Mouse (Mus musculus) CH12.LX (cell line): ENCODE results near the gene Arpc5l. TPM values are rescaled to one million over a fixed set of nuclear protein-coding genes. Genes with fewer than 3 reads are reported as not detected.

Experiments used
- DNase-seq: peaks from one replicate; pipeline ENCODE4 v3.0.0-alpha.2; 2013; ENCODE audit errors: extremely low read depth
- H3K27ac ChIP-seq: 2 replicates; pipeline ENCODE4 v1.5.1; 2012; ENCODE audit warnings: low read depth, mild to moderate bottlenecking, control low read depth, moderate library complexity; ENCODE audit not compliant: insufficient read depth
- H3K27me3 ChIP-seq: replicated peaks from 2 replicates; pipeline ENCODE3; 2012; ENCODE audit warnings: inconsistent platforms
- H3K36me3 ChIP-seq, 2 experiments: replicated peaks in 1 of 2; 2 replicates each; pipeline versions ENCODE3 to v1.6.1; 2012; ENCODE audit warnings: inconsistent platforms in 1 of 2, low read length in 1 of 2, mild to moderate bottlenecking in 1 of 2, mixed read lengths in 1 of 2, moderate library complexity in 1 of 2; ENCODE audit not compliant: control insufficient read depth in 1 of 2, insufficient read depth in 1 of 2
- H3K4me1 ChIP-seq, 2 experiments: 2 replicates each; pipeline ENCODE4 v1.6.1; 2012; ENCODE audit warnings: inconsistent platforms in 1 of 2, moderate library complexity in 1 of 2; ENCODE audit not compliant: insufficient read depth in 2 of 2, control insufficient read depth in 1 of 2
- H3K4me2 ChIP-seq: 2 replicates; pipeline ENCODE4 v1.6.1; 2012; ENCODE audit warnings: low read depth, mild to moderate bottlenecking, control low read depth; ENCODE audit not compliant: poor library complexity, insufficient read depth, severe bottlenecking
- H3K4me3 ChIP-seq, 3 experiments: fragments of 150-350 bp in 1 of 3; sonication (generic) in 1 of 3; replicated peaks in 1 of 3; 2 replicates each; pipeline versions ENCODE3 to v1.5.1; 2011 to 2012; ENCODE audit warnings: low read depth in 2 of 3, low read length in 2 of 3, mild to moderate bottlenecking in 2 of 3, moderate library complexity in 2 of 3, control low read depth in 1 of 3, improper control_type of control experiment in 1 of 3, inconsistent platforms in 1 of 3, mixed read lengths in 1 of 3; ENCODE audit not compliant: poor library complexity in 1 of 3
- H3K79me2 ChIP-seq: replicated peaks from 2 replicates; pipeline ENCODE4 v1.6.1; 2012; ENCODE audit warnings: mild to moderate bottlenecking, moderate library complexity; ENCODE audit not compliant: control insufficient read depth, poor library complexity, insufficient read depth, severe bottlenecking; ENCODE audit errors: extremely low read depth
- H3K9ac ChIP-seq: 2 replicates; pipeline ENCODE4 v1.6.1; 2012; ENCODE audit warnings: low read depth, mild to moderate bottlenecking, control low read depth, moderate library complexity; ENCODE audit not compliant: insufficient read depth
- H3K9me3 ChIP-seq: replicated peaks from 2 replicates; pipeline ENCODE3; 2012; ENCODE audit warnings: low read length, inconsistent platforms, mixed read lengths
- CHD2 ChIP-seq: IDR thresholded peaks from 2 replicates; pipeline ENCODE4 v1.6.1; 2011; ENCODE audit warnings: low read length, improper control_type of control experiment
- E2F4 ChIP-seq: IDR thresholded peaks from 2 replicates; pipeline ENCODE4 v1.6.1; 2011; ENCODE audit warnings: low read depth, low read length, improper control_type of control experiment; ENCODE audit not compliant: insufficient replicate concordance
- ELF1 ChIP-seq: IDR thresholded peaks from 2 replicates; pipeline ENCODE4 v1.6.1; 2014; ENCODE audit warnings: low read depth, mild to moderate bottlenecking, inconsistent platforms, low read length, improper control_type of control experiment
- EP300 ChIP-seq: IDR thresholded peaks from 2 replicates; pipeline ENCODE4 v1.6.1; 2011; ENCODE audit warnings: low read length, improper control_type of control experiment
- GABPA ChIP-seq: IDR thresholded peaks from 2 replicates; pipeline ENCODE4 v1.6.1; 2012; ENCODE audit warnings: low read depth, low read length, improper control_type of control experiment, inconsistent platforms; ENCODE audit not compliant: insufficient replicate concordance
- KAT2A ChIP-seq: IDR thresholded peaks from 2 replicates; pipeline ENCODE4 v1.6.1; 2012; ENCODE audit warnings: low read length, improper control_type of control experiment, inconsistent platforms; ENCODE audit not compliant: insufficient replicate concordance
- MAX ChIP-seq: IDR thresholded peaks from 2 replicates; pipeline ENCODE4 v1.6.1; 2011; ENCODE audit warnings: low read length, improper control_type of control experiment
- MYC ChIP-seq: IDR thresholded peaks from 2 replicates; pipeline ENCODE4 v1.6.1; 2011; ENCODE audit warnings: low read depth, mild to moderate bottlenecking, improper control_type of control experiment, low read length
- NRF1 ChIP-seq: IDR thresholded peaks from 2 replicates; pipeline ENCODE4 v1.6.1; 2014; ENCODE audit warnings: low read depth, mild to moderate bottlenecking, inconsistent platforms, low read length, improper control_type of control experiment, moderate library complexity
- RCOR1 ChIP-seq: conservative IDR thresholded peaks from 2 replicates; pipeline ENCODE4 v1.6.1; 2012; ENCODE audit warnings: low read depth, mild to moderate bottlenecking, inconsistent platforms, low read length, improper control_type of control experiment
- TCF12 ChIP-seq: IDR thresholded peaks from 2 replicates; pipeline ENCODE4 v1.6.1; 2014; ENCODE audit warnings: low read depth, mild to moderate bottlenecking, inconsistent platforms, low read length, improper control_type of control experiment
- UBTF ChIP-seq: IDR thresholded peaks from 2 replicates; pipeline ENCODE4 v1.6.1; 2012; ENCODE audit warnings: low read depth, mild to moderate bottlenecking, inconsistent platforms, low read length, improper control_type of control experiment, moderate library complexity
- ZKSCAN1 ChIP-seq: IDR thresholded peaks from 2 replicates; pipeline ENCODE4 v1.6.1; 2012; ENCODE audit warnings: low read depth, inconsistent platforms, low read length, improper control_type of control experiment, borderline replicate concordance
- ZNF384 ChIP-seq: IDR thresholded peaks from 2 replicates; pipeline ENCODE4 v1.6.1; 2012; ENCODE audit warnings: low read depth, low read length, improper control_type of control experiment, inconsistent platforms
- dilution Hi-C: fragments of 300-500 bp; cut with MboI; formaldehyde crosslinking; loops from 2 replicates; pipeline ENCODE4 v1.14.3; 2020; ENCODE audit warnings: low sequenced_read_pairs; ENCODE audit not compliant: extremely low pct_unique_long_range_greater_than_20kb, extremely low pct_ligation_motif_present
- in situ Hi-C: fragments of 300-500 bp; cut with MboI; formaldehyde crosslinking; loops from 3 replicates; pipeline ENCODE4 v1.14.3; 2019; ENCODE audit warnings: low sequenced_read_pairs, low pct_ligation_motif_present, low pct_unique_long_range_greater_than_20kb, mixed read lengths
- polyA plus RNA-seq: library from polyadenylated mRNA; unstranded; fragments of >175 nt; gene quantifications from 2 replicates; pipeline ENCODE4 v1.2.1, GENCODE M21; 2012; ENCODE audit warnings: low read depth; ENCODE audit not compliant: insufficient read length
- total RNA-seq, 2 experiments: library from RNA; depleted of rRNA; stranded (reverse); fragments of 300-350 nt in 1 of 2; fragments of >200 nt in 1 of 2; gene quantifications; 2 replicates each; pipeline ENCODE4 v1.2.3; 2012 to 2014

The Arpc5l gene
- total and polyA plus RNA-seq, 3 experiments, result 139 to 300 (median 212) TPM

DNA sequence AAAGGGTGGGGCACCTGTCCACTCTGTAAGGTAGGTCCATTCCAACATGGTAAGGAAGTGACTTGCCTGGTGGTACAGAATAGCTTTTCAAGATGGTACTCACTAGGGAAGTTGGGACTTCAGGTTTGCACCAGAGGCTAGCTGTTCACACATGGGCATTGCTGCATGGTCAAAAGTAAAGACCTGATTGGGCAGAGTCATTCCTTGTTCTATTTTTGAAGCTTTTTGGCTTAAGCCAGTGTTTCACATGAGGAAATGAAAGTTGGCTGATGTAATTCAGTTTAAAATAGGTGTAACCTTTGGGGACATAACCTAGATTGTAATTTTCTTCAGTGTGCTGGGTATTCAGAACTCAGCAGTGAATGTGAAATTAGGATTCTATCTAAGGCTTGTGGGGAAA, 6.1 kb downstream of the Arpc5l start (continued):
- no peak for TF ChIP-seq E2F4
- peak; percentile 61 for TF ChIP-seq ELF1
- TF ChIP-seq TCF12, result peak; percentile 66
- TF ChIP-seq GABPA, result no peak
- no peak; the same call in 1 of the 2 replicates for TF ChIP-seq ZNF384
- TF ChIP-seq ZKSCAN1, result no peak

GRCm38 (mm10) chr2:39011971-39012370, 6.8 kb downstream of the Arpc5l start:
- H3K4me2 ChIP-seq, result peak overlapping the region; percentile 74
- H3K9me3 ChIP-seq, result no peaks in the 10 kb centered on the region
- TF ChIP-seq NRF1 (peak; percentile 79), UBTF (no peak)
- TF ChIP-seq, all 38 proteins: peak for 1
- H3K4me3 ChIP-seq, result peak overlapping the region in 1 of 3 experiments; percentile 34
- no peaks in the 10 kb centered on the region for H3K27me3 ChIP-seq
- H3K4me1 ChIP-seq, result peaks cover 8 to 63% of the 10 kb centered on the region in 2 experiments
- peaks cover 40 to 58% of the 10 kb centered on the region in 2 experiments for H3K36me3 ChIP-seq
- peaks cover 54% of the 10 kb centered on the region for H3K79me2 ChIP-seq
- peak overlapping the region; percentile 100 for H3K27ac ChIP-seq
- no peak for DNase-seq
- in situ Hi-C loops (no loop called here), dilution Hi-C loops (no loop called here)
- H3K9ac ChIP-seq, result peak overlapping the region; percentile 87

- peak overlapping the region; percentile 100 for H3K27ac ChIP-seq
- no peak for TF ChIP-seq EP300
- no peak for TF ChIP-seq KAT2A
- no peak for TF ChIP-seq MYC
- TF ChIP-seq CHD2, result no peak
- TF ChIP-seq MAX, result no peak
- 0 out of 2 replicates have a peak, but pooled peaks have one; percentile 30 for TF ChIP-seq RCOR1
- TF ChIP-seq, all 38 proteins: peak for 1
- Histone ChIP-seq H3K79me2 (peaks cover 51% of the 10 kb centered on the region), H3K9me3 (no peaks in the 10 kb centered on the region), H3K27me3 (no peaks in the 10 kb centered on the region), H3K9ac (peak overlapping the region; percentile 87), H3K4me1 (peaks cover 8 to 71% of the 10 kb centered on the region in 2 experiments), H3K4me2 (peak overlapping the region; percentile 74), H3K36me3 (peaks cover 46 to 66% of the 10 kb centered on the region in 2 experiments), H3K4me3 (no peak overlapping the region)
- DNase-seq, result no peak
- in situ Hi-C loops (no loop called here), dilution Hi-C loops (no loop called here)
Observed at GRCm38 (mm10) chr2:39012768-39013279, 7.7 kb downstream of the Arpc5l start.
